Mouse (Mus musculus) heart, postnatal 36 days (tissue): ENCODE results near the gene Cfap58. TPM values are rescaled to one million over a fixed set of nuclear protein-coding genes. Genes with fewer than 3 reads are reported as not detected.
A peak's percentile ranks its signal among the peaks of the same experiment; 100 is the strongest.

Experiments
- DNase-seq, 2 experiments: peaks; one replicate each; pipeline ENCODE4 v3.0.0; 2021 to 2022
- intact Hi-C: fragments of 180-260 bp; cut with DNase I; formaldehyde crosslinking; loops from one replicate; pipeline ENCODE4 v1.15.1; 2025
- total RNA-seq, 2 experiments: library from RNA; stranded (reverse); gene quantifications; 2 replicates each; pipeline ENCODE4 v1.2.3; 2021

Cfap58 gene
- total RNA-seq, 2 experiments from 2014 or later: 2.1 to 2.2 TPM

GRCm38 (mm10) chr19:47915251-47915650 lies 22.2 kb upstream of the Cfap58 start:
- DNase-seq: no peak
- intact Hi-C loops: no loop called here

GRCm38 (mm10) chr19:47917396-47917795 lies 20.1 kb upstream of the Cfap58 start:
- DNase-seq: no peak
- intact Hi-C loops: no loop called here

DNA sequence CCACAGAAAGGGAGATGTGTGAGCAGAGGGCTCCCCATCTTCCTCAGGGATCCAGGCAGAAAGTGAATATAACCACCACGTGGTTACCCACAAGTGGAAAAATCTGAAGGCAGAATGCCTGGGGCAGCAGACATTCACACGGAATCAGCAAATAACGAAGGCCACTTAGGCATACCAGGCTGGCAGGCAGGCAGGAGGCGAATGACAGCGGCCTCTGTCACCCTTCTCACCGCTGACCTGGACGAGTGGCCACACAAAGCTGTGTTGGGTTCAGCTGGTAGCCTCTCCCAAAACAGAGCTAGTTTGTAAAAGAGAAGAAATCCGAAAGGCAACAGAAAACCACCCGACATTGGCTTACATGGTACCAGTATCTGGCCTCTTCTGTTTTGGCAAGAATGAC lies 19.5 kb upstream of the Cfap58 start:
- intact Hi-C loops: loop anchor here (2.0 kb wide), 1 partner anchor 31 kb away; no protein-coding TSS in a partner anchor
- DNase-seq: no peak

- peak in 1 of 2 experiments; percentile 29 for DNase-seq
- intact Hi-C loops: loop anchor here (2.0 kb wide), 1 partner anchor 32 kb away; no protein-coding TSS in a partner anchor
These were observed 18.9 kb upstream of the Cfap58 start for GRCm38 (mm10) chr19:47918455-47919101.

- DNase-seq: peak; percentile 83 to 90
- intact Hi-C loops: loop anchor here (2.0 kb wide), 1 partner anchor 33 kb away; no protein-coding TSS in a partner anchor
These were observed 18.1 kb upstream of the Cfap58 start, which contains the start of the genes Cfap43 and Itprip for GRCm38 (mm10) chr19:47919126-47919965. TSS of gene Cfap43 (minus strand) at chr19:47919287. TSS of gene Itprip (minus strand) at chr19:47919299.

DNA sequence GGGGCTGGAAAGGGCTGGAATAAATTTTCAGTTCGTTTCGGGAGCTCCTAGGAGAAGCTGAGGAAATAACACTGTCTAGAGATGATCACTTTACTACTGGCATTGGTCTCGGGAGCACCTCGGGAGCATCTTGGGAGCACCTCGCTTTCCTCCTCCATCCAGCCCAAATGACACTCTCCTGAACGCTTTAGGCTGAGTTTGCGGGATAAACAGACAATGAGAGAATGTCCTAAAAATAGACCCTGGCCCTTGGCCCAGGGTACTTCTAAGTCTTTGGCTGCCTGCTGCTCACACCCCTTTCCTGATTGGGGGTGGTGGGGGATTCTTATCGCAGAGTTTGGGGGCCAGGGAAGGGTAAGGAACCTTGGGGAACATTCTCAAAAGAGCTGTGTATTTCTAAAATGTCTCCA lies 17.5 kb upstream of the Cfap58 start:
- intact Hi-C loops: loop anchor here (2.0 kb wide), 1 partner anchor 33 kb away; no protein-coding TSS in a partner anchor
- peak; percentile 63 to 72 for DNase-seq

GRCm38 (mm10) chr19:47925819-47926218 lies 11.7 kb upstream of the Cfap58 start:
- DNase-seq: no peak

GRCm38 (mm10) chr19:47927032-47927431 lies 10.4 kb upstream of the Cfap58 start:
- no peak for DNase-seq
- intact Hi-C loops: no loop called here

More at GRCm38 (mm10) chr19:47925819-47926218, 11.7 kb upstream of the Cfap58 start:
- intact Hi-C loops: no loop called here

DNA sequence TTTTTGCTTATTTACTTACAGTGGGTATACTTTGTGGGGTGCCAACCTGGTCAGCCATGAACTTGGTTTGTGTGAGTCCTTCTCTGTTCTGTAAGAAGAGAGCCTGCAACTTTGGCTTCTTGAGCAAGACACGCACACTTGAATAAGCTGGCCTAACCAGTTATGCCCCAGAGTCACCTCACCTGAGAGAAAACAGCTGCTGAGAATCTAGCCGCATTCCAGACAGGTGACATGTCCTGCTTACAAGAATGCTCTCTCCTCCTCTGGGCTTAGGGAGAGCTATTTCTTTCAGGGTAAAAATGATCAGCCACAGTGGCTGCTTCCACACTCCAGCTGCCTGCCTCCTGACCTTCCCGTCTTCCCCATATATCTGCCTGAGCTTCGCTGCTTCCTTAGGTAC lies 8.4 kb upstream of the Cfap58 start:
- no peak for DNase-seq

GRCm38 (mm10) chr19:47931982-47932638 lies 5.4 kb upstream of the Cfap58 start:
- DNase-seq: peak; percentile 27 to 31

More for the DNA sequence above, 8.4 kb upstream of the Cfap58 start:
- intact Hi-C loops: no loop called here

GRCm38 (mm10) chr19:47934146-47934545 lies 3.3 kb upstream of the Cfap58 start:
- intact Hi-C loops: loop anchor here (5.0 kb wide), 1 partner anchor 277 kb away; no protein-coding TSS in a partner anchor
- no peak for DNase-seq

More at GRCm38 (mm10) chr19:47931982-47932638, 5.4 kb upstream of the Cfap58 start:
- intact Hi-C loops: loop anchor here (1.0 to 5.0 kb wide), 2 partner anchors 50 to 275 kb away; no protein-coding TSS in a partner anchor

- intact Hi-C loops: loop anchor here (5.0 kb wide), 1 partner anchor 277 kb away; no protein-coding TSS in a partner anchor
- no peak for DNase-seq
These were observed 2.7 kb upstream of the Cfap58 start for GRCm38 (mm10) chr19:47934636-47935238.

GRCm38 (mm10) chr19:47935530-47935929 lies 1.9 kb upstream of the Cfap58 start:
- no peak for DNase-seq
- intact Hi-C loops: no loop called here

GRCm38 (mm10) chr19:47936490-47936889 lies 985 bp upstream of the Cfap58 start:
- intact Hi-C loops: no loop called here
- no peak for DNase-seq

DNA sequence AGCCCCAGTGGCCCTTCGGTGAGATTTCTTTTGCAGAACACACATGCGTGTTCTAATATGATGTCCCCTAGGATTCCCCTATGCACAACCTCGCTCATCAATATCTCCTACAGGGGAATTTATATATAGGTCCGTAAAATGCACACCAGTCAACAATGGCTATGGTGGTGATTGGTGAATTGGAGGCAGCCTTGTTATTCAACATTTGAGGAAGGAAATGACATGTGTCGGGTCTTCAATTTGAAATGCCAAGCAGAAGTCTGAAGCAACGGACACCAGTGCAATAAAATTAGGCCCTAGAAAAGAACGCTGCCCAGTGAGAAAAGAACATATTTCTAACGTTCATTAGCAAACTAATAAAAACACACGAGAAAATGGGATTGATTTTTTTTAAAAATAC lies 537 bp upstream of the Cfap58 start:
- no peak for DNase-seq
- intact Hi-C loops: no loop called here

DNA sequence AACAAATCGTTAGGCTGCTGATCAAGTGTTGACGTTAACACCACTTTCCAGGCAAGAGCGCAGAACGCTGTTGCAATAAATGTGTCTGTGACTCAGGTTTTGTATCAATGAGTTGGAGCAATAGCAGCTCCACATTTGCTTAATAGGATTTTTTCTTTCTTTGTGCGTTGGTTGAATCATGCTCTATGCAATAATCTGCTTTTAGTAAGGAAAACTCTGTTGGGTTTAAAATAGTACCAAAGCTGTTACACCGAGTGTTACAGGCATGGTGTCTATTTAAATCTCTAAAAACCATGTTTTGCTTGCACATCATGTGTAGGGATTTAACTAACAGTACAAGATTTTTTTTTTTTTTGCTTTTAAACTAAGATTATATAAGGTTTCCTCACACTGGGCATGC lies 1.9 kb downstream of the Cfap58 start:
- intact Hi-C loops: no loop called here
- no peak for DNase-seq

- intact Hi-C loops: no loop called here
- no peak for DNase-seq
These were observed 9.5 kb downstream of the Cfap58 start for GRCm38 (mm10) chr19:47946821-47947465.

GRCm38 (mm10) chr19:47950946-47951345 lies 13.5 kb downstream of the Cfap58 start:
- no peak for DNase-seq
- intact Hi-C loops: no loop called here

GRCm38 (mm10) chr19:47953169-47953568 lies 15.7 kb downstream of the Cfap58 start:
- intact Hi-C loops: no loop called here
- DNase-seq: no peak

GRCm38 (mm10) chr19:47958181-47958580 lies 20.7 kb downstream of the Cfap58 start:
- intact Hi-C loops: no loop called here

More at GRCm38 (mm10) chr19:47958181-47958580, 20.7 kb downstream of the Cfap58 start:
- DNase-seq: no peak
